Comparison of ENCODE assay signal across 8 mouse cellular contexts in genomic region chr17:46486995-46487394, GRCm38 (mm10). TPM values are rescaled to one million over a fixed set of nuclear protein-coding genes. Genes with fewer than 3 reads are reported as not detected.
DNase-seq lines count a peak whose midpoint lies in the region; ATAC-seq and TF ChIP-seq lines count a peak whose summit lies in the region.

No protein-coding gene starts in this region.

- H3K36me3 ChIP-seq in lung, postnatal 0 days (ENCODE audit: insufficient read depth, low read length) = no peaks in the 10 kb centered on the region
- no peaks in the 10 kb centered on the region for H3K36me3 ChIP-seq in liver, embryonic 12.5 days
- H3K36me3 ChIP-seq in stomach, embryonic 16.5 days (ENCODE audit: control insufficient read depth, insufficient read depth, low read length) = no peaks in the 10 kb centered on the region

- peak overlapping the region; percentile 28 for H3K4me3 ChIP-seq in lung, postnatal 0 days (ENCODE audit: low read depth, low read length)
- H3K4me3 ChIP-seq in liver, embryonic 12.5 days = peak overlapping the region; percentile 39
- H3K4me3 ChIP-seq in stomach, embryonic 16.5 days (replicated peaks; ENCODE audit: low read length) = peak overlapping the region; percentile 41

- H3K27ac ChIP-seq in lung, postnatal 0 days (ENCODE audit: low read length) = no peak overlapping the region
- H3K27ac ChIP-seq in liver, embryonic 12.5 days = no peak overlapping the region
- no peak overlapping the region for H3K27ac ChIP-seq in stomach, embryonic 16.5 days (ENCODE audit: low read length)

- H3K27me3 ChIP-seq in lung, postnatal 0 days (replicated peaks; ENCODE audit: insufficient read depth, low read length) = peaks cover 39% of the 10 kb centered on the region
- H3K27me3 ChIP-seq in liver, embryonic 12.5 days (replicated peaks) = peaks cover 92% of the 10 kb centered on the region
- peaks cover 58% of the 10 kb centered on the region for H3K27me3 ChIP-seq in stomach, embryonic 16.5 days (ENCODE audit: control insufficient read depth, insufficient read depth, low read length)

- H3K4me1 ChIP-seq in lung, postnatal 0 days (ENCODE audit: insufficient read depth, low read depth, low read length) = no peaks in the 10 kb centered on the region; the same call in 1 of the 2 replicates
- H3K4me1 ChIP-seq in liver, embryonic 12.5 days = peaks cover 9% of the 10 kb centered on the region
- H3K4me1 ChIP-seq in stomach, embryonic 16.5 days (ENCODE audit: control insufficient read depth, insufficient read depth, low read length) = peaks cover 6% of the 10 kb centered on the region

- H3K9me3 ChIP-seq in lung, postnatal 0 days (ENCODE audit: low read length) = no peaks in the 10 kb centered on the region
- H3K9me3 ChIP-seq in liver, embryonic 12.5 days (replicated peaks) = no peaks in the 10 kb centered on the region
- no peaks in the 10 kb centered on the region for H3K9me3 ChIP-seq in stomach, embryonic 16.5 days (replicated peaks; ENCODE audit: control insufficient read depth, low read length)

- TF ChIP-seq EP300 in lung, postnatal 0 days (IDR thresholded peaks at IDR 0.05) = no peak

- TF ChIP-seq CTCF in lung, postnatal 0 days (IDR thresholded peaks at IDR 0.05) = no peak

- DNase-seq in cerebellum, adult 9-11 months = peak; percentile 50
- no peak for DNase-seq in cerebellum, adult 8-10 months
- no peak for DNase-seq in lung, postnatal 0 days (ENCODE audit: low spot score)
- DNase-seq in lung, postnatal 4 days = no peak
- DNase-seq in spleen, postnatal 36 days (ENCODE audit: low spot score in 2 of 2) = no peak
- no peak for DNase-seq in thymus, postnatal 10 days (ENCODE audit: low spot score in 2 of 2)

- H3K4me2 ChIP-seq in lung, postnatal 0 days (replicated peaks; ENCODE audit: low read depth, low read length) = peak overlapping the region; percentile 54
- H3K4me2 ChIP-seq in liver, embryonic 12.5 days = peak overlapping the region; percentile 58
- H3K4me2 ChIP-seq in stomach, embryonic 16.5 days (ENCODE audit: low read depth, low read length) = peak overlapping the region; percentile 55

- no peak for ATAC-seq in lung, postnatal 0 days
- ATAC-seq in liver, embryonic 12.5 days = no peak
- peak; percentile 9; the same call in 1 of the 2 replicates for ATAC-seq in stomach, embryonic 16.5 days (ENCODE audit: insufficient read depth, low FRiP score)

- no peak overlapping the region for H3K9ac ChIP-seq in lung, postnatal 0 days (replicated peaks; ENCODE audit: low read depth)
- H3K9ac ChIP-seq in liver, embryonic 12.5 days = no peak overlapping the region
- peak overlapping the region; percentile 54; the same call in 1 of the 2 replicates for H3K9ac ChIP-seq in stomach, embryonic 16.5 days (ENCODE audit: low read length)

- 17% methylated on average over 7 of the region's 22 CpGs for WGBS in lung, postnatal 0 days
- 4% methylated on average over 20 of the region's 22 CpGs for WGBS in liver, embryonic 12.5 days (ENCODE audit: insufficient replicate concordance)
- WGBS in stomach, embryonic 16.5 days = 5% methylated on average over 17 of the region's 22 CpGs

RNA-seq across cellular contexts. Expression of gene Ttbk1, which starts 0.5 kb away (rescaled TPM):
- polyA plus RNA-seq in lung, postnatal 0 days (2015; fragmentation: Nextera tagmentation; extraction: Ambion mirVana) = 0.04 TPM in 1 of 2 replicates, not detected in the other
- 0.02 and 0.11 TPM in 2 replicates for polyA plus RNA-seq in liver, embryonic 12.5 days (2016; fragmentation: Nextera tagmentation; extraction: Ambion mirVana)
- polyA plus RNA-seq in stomach, embryonic 16.5 days (2015; fragmentation: Nextera tagmentation; extraction: Ambion mirVana) = 0.12 and 0.19 TPM in 2 replicates

RNA-seq across cellular contexts. Expression of gene Dnph1, which starts 9.5 kb away (rescaled TPM):
- polyA plus RNA-seq in lung, postnatal 0 days (2015; fragmentation: Nextera tagmentation; extraction: Ambion mirVana) = 2.8 and 4.2 TPM in 2 replicates
- polyA plus RNA-seq in liver, embryonic 12.5 days (2016; fragmentation: Nextera tagmentation; extraction: Ambion mirVana) = 38.5 and 39.3 TPM in 2 replicates
- polyA plus RNA-seq in stomach, embryonic 16.5 days (2015; fragmentation: Nextera tagmentation; extraction: Ambion mirVana) = 40.4 and 45.3 TPM in 2 replicates

RNA-seq across cellular contexts. Expression of gene Slc22a7, which starts 48.7 kb away (rescaled TPM):
- not detected in 2 replicates for polyA plus RNA-seq in lung, postnatal 0 days (2015; fragmentation: Nextera tagmentation; extraction: Ambion mirVana)
- not detected in 2 replicates for polyA plus RNA-seq in liver, embryonic 12.5 days (2016; fragmentation: Nextera tagmentation; extraction: Ambion mirVana)
- polyA plus RNA-seq in stomach, embryonic 16.5 days (2015; fragmentation: Nextera tagmentation; extraction: Ambion mirVana) = not detected in 2 replicates

RNA-seq across cellular contexts. Expression of gene Crip3, which starts 58.3 kb away (rescaled TPM):
- 0.76 and 0.81 TPM in 2 replicates for polyA plus RNA-seq in lung, postnatal 0 days (2015; fragmentation: Nextera tagmentation; extraction: Ambion mirVana)
- polyA plus RNA-seq in liver, embryonic 12.5 days (2016; fragmentation: Nextera tagmentation; extraction: Ambion mirVana) = 0.25 TPM in 1 of 2 replicates, not detected in the other
- polyA plus RNA-seq in stomach, embryonic 16.5 days (2015; fragmentation: Nextera tagmentation; extraction: Ambion mirVana) = 1.5 and 1.8 TPM in 2 replicates

RNA-seq across cellular contexts. Expression of gene Cul9, which starts 59.2 kb away (rescaled TPM):
- 3.5 and 3.8 TPM in 2 replicates for polyA plus RNA-seq in lung, postnatal 0 days (2015; fragmentation: Nextera tagmentation; extraction: Ambion mirVana)
- polyA plus RNA-seq in liver, embryonic 12.5 days (2016; fragmentation: Nextera tagmentation; extraction: Ambion mirVana) = 0.69 and 0.93 TPM in 2 replicates
- polyA plus RNA-seq in stomach, embryonic 16.5 days (2015; fragmentation: Nextera tagmentation; extraction: Ambion mirVana) = 3.2 and 4.0 TPM in 2 replicates
